Mouse (Mus musculus) forebrain, postnatal 0 days (tissue): ENCODE measurements around the gene Wdr5. TPM values are rescaled to one million over a fixed set of nuclear protein-coding genes. Genes with fewer than 3 reads are reported as not detected.

Experiments
- ATAC-seq: fragments of 200-750 bp; cut with Nextera tagmentation; 2 replicates; pipeline ENCODE4 v1.8.0; 2017; ENCODE audit warnings: mild to moderate bottlenecking, moderate library complexity
- DNase-seq: peaks from one replicate; pipeline ENCODE4 v3.0.0-alpha.2; 2015
- H3K27ac ChIP-seq: fragments of 300-500 bp; sonication (generic); 2 replicates; pipeline ENCODE4 v1.5.1; 2014; ENCODE audit warnings: low read depth, mild to moderate bottlenecking, antibody characterized with exemption, low read length, moderate library complexity, mixed read lengths
- H3K27me3 ChIP-seq: fragments of 300-500 bp; sonication (generic); 2 replicates; pipeline ENCODE4 v1.6.1; 2014; ENCODE audit warnings: mild to moderate bottlenecking, low read length, mixed read lengths; ENCODE audit not compliant: insufficient read depth
- H3K36me3 ChIP-seq: fragments of 300-500 bp; sonication (generic); 2 replicates; pipeline ENCODE4 v1.6.1; 2014; ENCODE audit warnings: mild to moderate bottlenecking, moderate library complexity; ENCODE audit not compliant: insufficient read depth
- H3K4me1 ChIP-seq: fragments of 300-500 bp; sonication (generic); 2 replicates; pipeline ENCODE4 v1.6.1; 2014; ENCODE audit warnings: antibody characterized with exemption; ENCODE audit not compliant: insufficient read depth
- H3K4me2 ChIP-seq: fragments of 300-500 bp; sonication (generic); 2 replicates; pipeline ENCODE4 v1.6.1; 2014; ENCODE audit warnings: low read depth, mild to moderate bottlenecking, moderate library complexity
- H3K4me3 ChIP-seq: fragments of 300-500 bp; sonication (generic); 2 replicates; pipeline ENCODE4 v1.5.1; 2014; ENCODE audit warnings: low read depth, low read length, mixed read lengths
- H3K9ac ChIP-seq: fragments of 300-500 bp; sonication (generic); 2 replicates; pipeline ENCODE4 v1.6.1; 2014; ENCODE audit warnings: mild to moderate bottlenecking
- H3K9me3 ChIP-seq: fragments of 300-500 bp; sonication (generic); 2 replicates; pipeline ENCODE4 v1.6.1; 2016; ENCODE audit warnings: low read length
- CTCF ChIP-seq: sonication (generic); IDR thresholded peaks from 2 replicates; pipeline ENCODE4 v1.5.1; 2016; ENCODE audit warnings: antibody characterized with exemption, control low read depth, low read depth
- WGBS: fragments of 180-500 bp; shearing (Covaris S2); extraction: QIAGEN DNeasy Blood & Tissue Kit; methylation state at CpG from one replicate; pipeline ENCODE4 v1.1.7; 2014; 5-methylcytosine and 5-hydroxymethylcytosine counted together
- polyA plus RNA-seq: library from polyadenylated mRNA; unstranded; fragments of >200 nt; fragmentation: Nextera tagmentation; extraction: Ambion mirVana; gene quantifications from 2 replicates; pipeline ENCODE4 v1.2.1, GENCODE M21; 2015
- total RNA-seq: library from RNA; depleted of rRNA; stranded (reverse); fragments of >200 nt; gene quantifications from 2 replicates; pipeline ENCODE4 v1.2.3, GENCODE M21; 2014

Wdr5 gene
- total and polyA plus RNA-seq, 2 experiments from 2014 or later, result 35.0 to 53.6 TPM

- Histone ChIP-seq H3K4me3 (peak overlapping the region; percentile 90), H3K9ac (peak overlapping the region; percentile 92), H3K9me3 (no peaks in the 10 kb centered on the region), H3K4me2 (peak overlapping the region; percentile 86), H3K27ac (no peak overlapping the region), H3K27me3 (no peaks in the 10 kb centered on the region), H3K4me1 (peaks cover 21% of the 10 kb centered on the region), H3K36me3 (no peaks in the 10 kb centered on the region; the same call in 1 of the 2 replicates)
- WGBS, result 30% methylated on average over 4 of the region's 4 CpGs
- ATAC-seq (no peak), DNase-seq (no peak)
- TF ChIP-seq CTCF, result no peak
These were observed 41.0 kb upstream of the Wdr5 start for GRCm38 (mm10) chr2:27473911-27474310.

- peak overlapping the region; percentile 92 for H3K9ac ChIP-seq
- TF ChIP-seq CTCF, result no peak
- H3K27ac ChIP-seq, result peak overlapping the region; percentile 96
- H3K4me2 ChIP-seq, result peak overlapping the region; percentile 86
- 3% methylated on average over 71 of the region's 84 CpGs for WGBS
- H3K4me1 ChIP-seq, result peaks cover 21% of the 10 kb centered on the region
- peak overlapping the region; percentile 90 for H3K4me3 ChIP-seq
- H3K9me3 ChIP-seq, result no peaks in the 10 kb centered on the region
- DNase-seq (peak; percentile 56), ATAC-seq (peak; percentile 45)
- H3K36me3 ChIP-seq, result no peaks in the 10 kb centered on the region; the same call in 1 of the 2 replicates
- no peaks in the 10 kb centered on the region for H3K27me3 ChIP-seq
These were observed 40.1 kb upstream of the Wdr5 start for GRCm38 (mm10) chr2:27474621-27475484.

- Histone ChIP-seq H3K36me3 (no peaks in the 10 kb centered on the region; the same call in 1 of the 2 replicates), H3K27me3 (no peaks in the 10 kb centered on the region), H3K9ac (peak overlapping the region; percentile 92), H3K27ac (peak overlapping the region; percentile 96), H3K4me1 (peaks cover 21% of the 10 kb centered on the region), H3K9me3 (no peaks in the 10 kb centered on the region), H3K4me2 (peak overlapping the region; percentile 86), H3K4me3 (peak overlapping the region; percentile 90)
- WGBS, result 1% methylated on average over 73 of the region's 96 CpGs
- TF ChIP-seq CTCF, result no peak
- ATAC-seq, result peak; percentile 99
- DNase-seq, result peak; percentile 96
These were observed 39.3 kb upstream of the Wdr5 start for GRCm38 (mm10) chr2:27475495-27476302.

- H3K4me1 ChIP-seq, result peaks cover 21% of the 10 kb centered on the region
- peak overlapping the region; percentile 96 for H3K27ac ChIP-seq
- ATAC-seq (no peak), DNase-seq (no peak)
- H3K9ac ChIP-seq, result peak overlapping the region; percentile 92
- no peak for TF ChIP-seq CTCF
- H3K4me2 ChIP-seq, result peak overlapping the region; percentile 86
- H3K27me3 ChIP-seq, result no peaks in the 10 kb centered on the region
- 21% methylated on average over 11 of the region's 11 CpGs for WGBS
- no peaks in the 10 kb centered on the region; the same call in 1 of the 2 replicates for H3K36me3 ChIP-seq
- H3K4me3 ChIP-seq, result peak overlapping the region; percentile 90
- H3K9me3 ChIP-seq, result no peaks in the 10 kb centered on the region
These were observed 38.4 kb upstream of the Wdr5 start for GRCm38 (mm10) chr2:27476303-27477192.

GRCm38 (mm10) chr2:27479821-27480220 lies 35.1 kb upstream of the Wdr5 start:
- Histone ChIP-seq H3K9me3 (no peaks in the 10 kb centered on the region), H3K27ac (no peak overlapping the region), H3K9ac (no peak overlapping the region), H3K27me3 (no peaks in the 10 kb centered on the region), H3K36me3 (no peaks in the 10 kb centered on the region), H3K4me1 (peaks cover 4% of the 10 kb centered on the region; the same call in 1 of the 2 replicates), H3K4me2 (no peak overlapping the region), H3K4me3 (no peak overlapping the region)
- ATAC-seq (no peak), DNase-seq (no peak)
- no peak for TF ChIP-seq CTCF
- WGBS, result 86% methylated on average over 4 of the region's 4 CpGs

GRCm38 (mm10) chr2:27480367-27480766 lies 34.6 kb upstream of the Wdr5 start:
- no peak overlapping the region for H3K27ac ChIP-seq
- no peak overlapping the region for H3K4me3 ChIP-seq
- DNase-seq (no peak), ATAC-seq (no peak)
- no peak overlapping the region for H3K4me2 ChIP-seq
- H3K27me3 ChIP-seq, result no peaks in the 10 kb centered on the region
- no peaks in the 10 kb centered on the region for H3K36me3 ChIP-seq
- peaks cover 4% of the 10 kb centered on the region; the same call in 1 of the 2 replicates for H3K4me1 ChIP-seq
- no peaks in the 10 kb centered on the region for H3K9me3 ChIP-seq
- TF ChIP-seq CTCF, result no peak
- H3K9ac ChIP-seq, result no peak overlapping the region
- 77% methylated on average over 4 of the region's 4 CpGs for WGBS
